Mouse (Mus musculus) yolk sac, embryonic 10.5 days (tissue): Measurements from ENCODE around the gene Akt1.

Experiments used
- DNase-seq: peaks from one replicate; pipeline ENCODE4 v3.0.0-alpha.2; 2017; ENCODE audit warnings: low spot score

The Akt1 gene

DNA sequence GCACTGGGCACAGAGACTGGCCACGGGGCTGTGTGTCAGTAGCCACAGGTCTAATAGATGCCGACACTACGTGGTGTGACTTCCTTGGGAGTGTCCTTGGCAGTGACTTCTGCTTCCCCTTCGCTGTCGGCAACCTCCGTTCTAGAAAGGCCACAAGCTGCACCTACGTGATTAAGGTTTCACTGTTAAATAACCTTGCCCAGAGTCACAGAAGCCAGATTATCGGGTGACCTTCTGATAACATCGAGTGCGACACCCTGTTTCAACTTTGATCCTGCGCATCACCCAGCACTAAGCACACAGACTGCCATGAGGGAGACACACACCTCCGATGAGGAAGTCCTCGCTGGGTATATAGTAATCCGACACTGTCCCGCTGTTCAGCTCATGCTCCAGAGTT lies 13.8 kb upstream of the Akt1 start:
- DNase-seq = no peak

GRCm38 (mm10) chr12:112683351-112683750 lies 8.7 kb upstream of the Akt1 start:
- DNase-seq = no peak

GRCm38 (mm10) chr12:112679027-112679996 lies 4.6 kb upstream of the Akt1 start:
- DNase-seq = peak; percentile 63

- DNase-seq = peak; percentile 71
Observed at GRCm38 (mm10) chr12:112678555-112679026, 3.9 kb upstream of the Akt1 start, which contains the start of gene Zbtb42. Gene Zbtb42, plus strand, starts transcription at chr12:112678828.

- DNase-seq = no peak
Observed at GRCm38 (mm10) chr12:112677943-112678554, 3.4 kb upstream of the Akt1 start.

DNA sequence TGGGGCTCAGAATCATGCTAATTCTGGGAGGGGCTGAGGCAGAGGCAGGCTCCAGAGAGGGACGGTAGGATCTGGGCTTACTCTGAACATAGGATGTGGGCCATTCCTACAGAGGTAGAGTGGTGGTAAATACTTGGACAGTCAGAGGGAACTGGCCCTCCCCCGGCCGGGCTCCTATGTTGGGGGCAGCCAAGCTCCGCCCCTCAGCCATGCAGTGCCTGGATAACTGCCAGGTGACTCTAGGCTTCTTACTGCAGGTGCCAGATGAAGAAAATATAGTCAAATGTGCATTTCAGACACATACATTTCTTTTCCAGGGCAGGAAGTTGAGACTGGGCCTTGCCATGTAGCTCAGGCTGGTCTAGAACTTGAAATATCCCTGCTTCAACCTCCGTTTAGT lies 2.4 kb upstream of the Akt1 start:
- no peak for DNase-seq

- peak; percentile 85 for DNase-seq
Observed at GRCm38 (mm10) chr12:112675245-112676035, 756 bp upstream of the Akt1 start.

DNA sequence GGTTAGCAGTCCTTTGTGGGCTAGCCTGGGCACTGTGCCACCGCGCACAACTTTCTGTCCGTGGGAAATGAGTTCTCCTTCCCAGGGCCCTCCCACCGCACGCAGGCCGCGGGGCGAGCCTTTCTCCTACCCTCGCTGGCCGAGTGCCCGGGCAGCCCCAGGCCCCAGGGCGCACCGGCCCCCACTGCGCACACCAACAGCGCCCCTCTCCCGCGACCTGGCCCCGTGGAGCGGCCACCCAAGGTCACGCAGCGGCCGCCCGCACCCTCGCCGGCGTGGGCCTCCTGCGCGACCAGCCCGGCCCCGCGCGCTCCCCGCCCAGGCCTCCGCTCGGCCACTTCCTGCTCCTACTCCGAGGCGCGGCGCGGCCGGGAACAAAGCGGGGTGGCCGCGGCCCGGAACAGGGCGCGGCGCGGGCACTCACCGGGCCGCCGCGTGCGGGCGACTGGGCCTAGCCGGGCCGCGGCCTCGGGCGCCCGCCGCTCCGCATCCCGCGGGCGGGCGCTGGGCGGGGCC lies 1.1 kb downstream of the Akt1 start:
- DNase-seq = peak; percentile 33

DNA sequence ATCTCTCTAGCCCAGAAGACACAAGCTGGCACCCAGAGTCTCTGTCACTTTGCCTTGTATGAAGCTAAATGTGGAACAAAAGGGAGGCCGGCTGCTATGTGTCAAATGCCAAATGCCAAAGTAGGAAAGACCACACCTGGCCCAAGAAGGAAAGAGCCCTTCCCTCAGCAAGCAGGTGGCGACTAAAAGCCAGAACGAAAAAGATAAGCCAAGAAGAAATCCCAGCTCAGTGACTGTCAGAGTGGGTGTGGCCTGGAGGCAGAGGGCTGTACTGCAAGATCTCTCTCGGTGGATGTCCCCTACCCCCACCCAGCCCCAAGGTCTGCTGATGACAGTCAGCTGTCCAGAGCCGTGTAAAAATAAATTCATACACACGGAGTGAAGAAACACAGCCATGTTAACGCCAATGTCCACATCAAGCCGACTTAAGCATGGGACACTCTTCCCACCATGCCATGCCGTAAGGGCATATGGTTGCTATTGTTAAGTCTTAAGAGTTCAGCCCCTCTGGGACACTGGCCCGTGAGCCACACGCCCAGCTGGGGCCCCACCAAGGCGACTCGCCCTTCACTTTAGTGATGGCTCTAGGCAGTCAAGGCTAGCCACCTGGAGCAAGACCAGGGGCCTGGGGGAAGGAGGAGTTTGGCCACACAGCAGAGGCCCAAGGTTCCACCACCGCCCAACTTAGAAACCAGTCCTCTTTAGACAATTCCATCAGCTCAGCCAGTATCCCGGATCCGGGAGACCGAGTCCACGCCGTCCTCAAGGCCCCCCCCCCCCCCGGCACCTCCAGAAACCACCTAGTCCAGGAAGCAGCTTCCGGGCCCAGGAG lies 1.7 kb downstream of the Akt1 start:
- DNase-seq = peak; percentile 66

- DNase-seq = no peak
Observed at GRCm38 (mm10) chr12:112671891-112672290, 2.8 kb downstream of the Akt1 start.

- DNase-seq = no peak
Observed at GRCm38 (mm10) chr12:112670718-112671393, 3.8 kb downstream of the Akt1 start.

DNA sequence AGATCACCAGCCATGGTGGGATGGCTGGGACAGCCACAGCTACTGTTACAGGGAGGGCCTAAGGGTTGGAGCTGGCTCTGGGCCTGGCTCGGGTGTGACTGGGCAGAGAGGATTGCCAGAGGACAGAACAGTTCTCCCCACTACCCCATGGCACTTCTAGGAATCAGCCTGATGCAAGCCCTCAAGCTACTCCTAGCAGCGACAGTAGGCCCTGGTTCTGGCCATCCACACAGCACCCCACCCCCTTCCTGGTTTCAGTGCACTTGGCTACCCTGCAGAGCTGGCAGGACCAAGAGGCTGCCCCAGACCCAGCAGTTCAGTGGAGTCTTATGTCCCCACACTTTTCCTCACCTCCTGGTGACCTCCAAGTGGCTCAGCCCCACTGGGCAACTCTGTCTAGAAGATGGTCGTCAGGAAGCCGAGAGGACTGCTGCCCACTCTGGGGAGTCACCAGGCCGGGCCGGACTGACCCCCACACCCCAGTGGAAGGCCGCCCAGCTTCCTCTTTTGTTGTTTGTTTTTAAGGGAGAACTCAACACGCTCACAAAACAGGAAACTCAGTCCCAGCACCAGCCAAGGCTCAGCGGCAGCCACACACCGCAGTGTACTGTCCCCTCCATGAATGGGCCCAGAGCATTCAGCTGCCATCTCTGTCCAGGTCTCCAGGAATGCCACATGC lies 6.9 kb downstream of the Akt1 start:
- no peak for DNase-seq

DNA sequence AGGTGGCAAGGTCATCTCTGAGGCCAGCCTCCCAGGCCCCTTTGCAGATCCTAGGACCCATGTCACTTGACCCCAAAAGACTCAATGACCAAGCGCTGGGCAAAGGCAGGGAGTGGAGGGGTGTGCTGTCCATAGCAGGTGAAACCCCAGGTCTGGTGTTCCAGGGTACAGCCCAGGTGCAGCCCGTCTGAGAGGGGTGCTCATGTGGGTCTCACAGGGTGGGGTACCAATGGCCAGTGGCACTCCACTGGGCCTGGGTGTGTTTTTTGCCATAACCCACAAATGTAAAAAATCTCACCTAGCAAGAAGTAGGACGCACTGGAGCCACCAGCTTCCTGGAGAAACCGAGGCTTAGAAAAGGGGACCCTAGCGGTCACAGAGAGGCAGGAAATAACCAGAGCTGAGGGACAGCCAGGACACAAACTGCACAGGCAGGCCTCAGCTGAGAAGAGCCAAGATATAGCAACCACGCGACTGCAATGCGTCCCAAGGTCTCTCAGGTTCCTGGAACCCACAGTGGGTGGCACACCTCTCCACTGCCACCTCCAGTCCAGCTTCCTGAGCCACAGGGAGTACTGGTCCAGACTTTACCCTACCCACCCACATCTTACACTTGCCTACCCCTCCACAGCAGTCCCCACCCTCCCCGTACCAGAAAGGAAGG lies 8.7 kb downstream of the Akt1 start:
- no peak for DNase-seq

DNA sequence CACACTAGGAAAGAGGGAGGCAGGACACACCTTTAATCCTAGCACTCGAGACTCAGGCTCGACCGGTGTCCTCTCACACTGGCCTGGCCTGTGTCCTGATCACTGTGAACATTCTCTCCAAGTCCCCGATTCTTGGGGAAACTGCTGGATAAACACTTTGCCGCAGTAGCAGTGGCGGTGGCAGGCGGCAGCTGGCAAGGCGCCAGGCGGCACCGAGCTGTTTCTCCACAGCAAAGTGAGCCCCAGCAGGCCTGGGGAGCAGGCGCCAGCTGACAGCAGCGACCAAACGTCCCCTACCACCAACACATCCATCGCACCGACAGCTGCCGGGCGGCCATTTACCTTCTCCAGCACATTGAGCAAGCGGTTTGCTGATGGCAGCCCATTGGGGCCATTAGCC lies 9.2 kb downstream of the Akt1 start:
- no peak for DNase-seq

DNA sequence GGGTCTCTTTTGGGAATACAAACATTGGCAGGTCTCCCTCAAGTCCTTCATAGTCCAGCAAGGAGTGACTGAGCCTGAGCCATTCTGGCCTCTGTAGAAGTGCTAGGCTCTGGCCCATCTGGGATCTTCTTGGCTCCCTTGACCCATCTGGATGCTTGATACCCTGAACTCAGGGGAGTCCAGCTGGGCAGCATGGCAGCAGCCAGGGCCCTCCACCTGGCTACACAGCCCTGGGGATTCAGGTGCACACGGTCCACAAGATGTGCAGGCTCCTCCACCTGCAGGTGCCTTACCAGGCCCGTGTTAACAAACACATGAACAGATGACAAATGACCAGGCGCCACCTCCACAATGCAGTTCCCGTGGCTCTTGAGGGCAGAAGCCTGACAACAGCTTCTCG lies 10.0 kb downstream of the Akt1 start:
- DNase-seq = no peak

- no peak for DNase-seq
Observed at GRCm38 (mm10) chr12:112664124-112664523, 10.6 kb downstream of the Akt1 start.

GRCm38 (mm10) chr12:112663716-112664115 lies 11.0 kb downstream of the Akt1 start:
- DNase-seq = no peak

- no peak for DNase-seq
Observed at GRCm38 (mm10) chr12:112663303-112663702, 11.4 kb downstream of the Akt1 start.

DNA sequence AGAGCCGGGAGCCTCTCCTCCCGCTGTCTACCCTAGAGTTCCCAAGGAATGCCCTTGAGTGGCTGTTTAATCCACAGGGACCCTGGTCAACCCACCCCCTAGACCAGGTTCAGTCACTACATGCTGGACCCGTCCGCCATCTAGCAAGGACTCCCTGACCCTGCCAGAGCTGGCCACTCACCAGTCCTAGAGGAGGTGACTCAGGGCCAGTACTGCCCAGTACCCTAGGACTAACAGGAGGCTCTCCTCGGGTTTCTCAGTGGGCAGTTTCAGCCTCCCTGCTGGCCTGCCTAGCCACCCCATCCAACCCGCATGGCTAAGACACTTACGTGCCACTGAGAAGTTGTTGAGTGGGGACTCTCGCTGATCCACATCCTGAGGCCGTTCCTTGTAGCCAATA lies 12.8 kb downstream of the Akt1 start:
- no peak for DNase-seq

GRCm38 (mm10) chr12:112661327-112661605 lies 13.4 kb downstream of the Akt1 start:
- no peak for DNase-seq
